Mouse (Mus musculus): ENCODE measurements around the gene Mbnl2.
A peak's percentile ranks its signal among the peaks of the same experiment; 100 is the strongest.

The Mbnl2 gene

GRCm38 (mm10) chr14:120382179-120382578 lies 106.7 kb downstream of the Mbnl2 start:
- DNase-seq (ENCODE audit: low read depth, low spot score), result no peak

DNA sequence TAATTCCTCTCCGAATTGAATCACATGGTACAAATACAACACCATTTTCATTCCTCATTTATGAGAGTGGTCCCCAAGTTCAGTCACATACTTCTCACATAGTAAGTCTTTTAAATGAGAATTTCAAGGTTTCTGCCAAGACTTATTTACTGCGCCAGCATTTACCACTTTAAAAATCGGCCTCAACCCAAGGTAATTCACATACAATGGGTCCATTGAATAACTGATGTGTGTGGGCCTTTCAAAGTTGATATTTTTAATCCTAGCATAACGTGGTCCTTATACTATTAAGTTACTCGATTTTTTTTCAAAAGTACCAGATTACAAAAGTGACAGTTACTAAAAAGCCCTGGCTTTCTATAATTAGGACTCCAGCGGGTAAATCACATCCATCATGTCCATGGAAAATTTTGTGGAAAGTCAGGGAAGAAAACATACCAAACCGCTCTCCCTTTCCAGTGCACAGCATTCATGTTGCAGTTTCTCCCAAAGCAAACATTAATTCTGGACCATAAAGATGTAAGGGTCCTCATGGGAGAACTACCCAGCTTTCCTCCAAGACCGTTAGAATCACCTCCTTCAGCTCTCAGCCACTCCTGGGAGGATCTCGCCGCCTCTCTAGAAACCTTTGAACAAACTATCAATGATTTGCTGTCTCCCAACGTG lies 107.8 kb downstream of the Mbnl2 start:
- no peak for DNase-seq (ENCODE audit: low read depth, low spot score)

GRCm38 (mm10) chr14:120384615-120385014 lies 109.1 kb downstream of the Mbnl2 start:
- no peak for DNase-seq (ENCODE audit: low read depth, low spot score)

DNA sequence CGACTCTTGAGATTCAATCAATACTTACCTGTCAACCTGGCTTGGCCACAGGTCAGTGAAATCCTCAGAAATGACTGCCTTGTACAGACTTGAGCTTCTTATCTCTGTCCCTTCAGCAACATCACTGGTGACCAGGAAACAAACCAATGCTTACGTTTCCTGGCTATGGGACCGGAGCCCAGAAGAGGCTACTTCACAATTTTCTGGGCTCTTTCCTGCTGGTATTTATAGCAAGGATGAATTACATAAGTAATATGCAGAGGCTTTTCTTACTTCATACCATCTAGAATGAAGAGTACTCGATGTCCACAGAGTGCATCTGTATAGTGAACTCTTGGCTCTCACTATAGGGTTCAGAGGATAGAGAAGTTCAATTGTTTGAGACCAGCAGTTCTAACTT lies 111.8 kb downstream of the Mbnl2 start:
- DNase-seq (ENCODE audit: low read depth, low spot score), result no peak

DNA sequence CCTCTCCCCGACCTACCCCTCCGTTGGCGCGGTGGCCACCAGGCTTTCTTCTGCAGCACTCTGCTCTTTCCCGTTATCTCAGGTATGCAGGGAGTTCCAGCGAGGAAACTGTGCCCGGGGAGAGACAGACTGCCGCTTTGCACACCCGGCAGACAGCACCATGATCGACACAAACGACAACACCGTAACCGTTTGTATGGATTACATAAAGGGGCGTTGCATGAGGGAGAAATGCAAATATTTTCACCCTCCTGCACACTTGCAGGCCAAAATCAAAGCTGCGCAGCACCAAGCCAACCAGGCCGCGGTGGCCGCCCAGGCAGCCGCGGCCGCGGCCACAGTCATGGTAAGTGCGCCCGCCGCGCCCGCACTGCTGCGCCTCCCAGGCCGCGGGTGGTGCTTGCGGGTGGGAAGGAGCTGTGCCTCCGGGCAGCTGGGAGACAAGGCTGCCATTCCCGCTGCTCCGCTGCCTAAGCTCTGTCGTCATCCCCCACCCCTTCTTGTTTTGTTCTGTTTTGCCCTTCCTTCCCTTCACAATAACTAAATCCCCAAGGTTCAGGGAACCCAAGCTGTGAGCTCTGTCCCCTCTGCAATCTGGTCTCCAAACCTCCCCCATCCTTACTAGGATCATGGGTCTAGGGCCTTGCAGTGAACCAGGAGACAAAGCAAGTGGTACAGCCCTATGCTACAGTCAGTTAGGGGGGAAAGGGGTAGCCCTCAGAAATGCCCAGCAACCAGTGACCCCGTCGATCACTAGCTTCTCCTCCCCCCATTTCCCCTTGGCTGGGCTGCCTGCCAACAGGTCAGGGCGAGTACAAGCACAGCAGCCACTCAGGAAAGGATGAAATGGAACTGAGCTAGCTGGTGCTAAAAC lies 113.6 kb downstream of the Mbnl2 start:
- DNase-seq (ENCODE audit: low read depth, low spot score), result no peak

DNA sequence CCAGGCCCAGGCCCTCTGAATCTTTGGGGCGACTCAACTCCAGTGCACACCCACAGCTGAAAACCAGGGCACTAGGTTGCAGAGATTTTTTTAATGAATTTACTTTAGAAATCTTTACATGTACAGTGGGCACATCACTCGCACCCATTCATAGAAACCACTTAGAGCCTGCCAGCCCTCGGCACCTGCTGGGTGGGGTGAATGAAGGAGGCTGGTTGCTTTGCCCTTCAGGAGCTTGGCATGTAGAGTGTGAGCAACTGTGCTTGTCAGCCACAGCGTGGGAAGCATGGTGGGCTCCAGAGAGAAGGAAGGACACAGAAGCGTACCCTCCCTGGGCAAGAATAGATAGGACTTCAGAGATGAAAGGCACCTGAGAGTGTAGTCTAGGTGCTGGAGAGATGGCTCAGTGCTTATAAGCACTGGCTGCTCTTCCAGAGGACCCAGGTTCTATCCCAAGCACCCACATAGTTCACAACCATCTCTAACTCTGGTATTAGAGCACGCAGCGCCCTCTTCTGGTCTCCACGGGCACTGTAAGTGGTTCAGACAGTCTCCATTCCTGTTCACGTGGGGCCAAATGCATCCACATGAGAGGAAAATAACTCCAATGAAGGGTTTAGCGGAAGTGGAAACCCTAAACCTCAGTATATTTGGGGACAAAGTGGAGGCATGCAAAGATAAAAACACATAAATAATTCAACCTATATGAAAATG lies 114.9 kb downstream of the Mbnl2 start:
- DNase-seq (ENCODE audit: low read depth, low spot score), result no peak

DNA sequence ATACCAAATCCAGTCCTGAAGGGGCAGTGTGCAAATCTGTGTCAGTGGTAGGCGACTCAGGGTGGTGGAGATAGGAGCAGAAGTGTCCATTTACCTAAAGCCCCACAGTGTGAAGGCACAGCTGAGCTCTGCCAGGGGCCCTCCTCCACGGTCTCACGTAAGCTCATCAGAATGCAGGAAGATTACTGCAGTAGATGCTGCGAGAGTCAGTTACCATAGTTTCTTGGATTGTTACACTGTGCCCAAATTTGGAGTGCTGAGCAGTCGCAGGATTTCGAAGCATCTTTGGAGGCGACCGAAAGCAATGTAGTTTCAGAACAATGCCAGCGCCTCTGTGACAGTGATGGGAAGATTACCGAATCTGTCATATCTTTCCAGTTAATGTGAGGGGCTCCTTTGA lies 116.2 kb downstream of the Mbnl2 start:
- no peak for DNase-seq (ENCODE audit: low read depth, low spot score)

GRCm38 (mm10) chr14:120392441-120392840 lies 117.0 kb downstream of the Mbnl2 start:
- no peak for DNase-seq (ENCODE audit: low read depth, low spot score)

DNA sequence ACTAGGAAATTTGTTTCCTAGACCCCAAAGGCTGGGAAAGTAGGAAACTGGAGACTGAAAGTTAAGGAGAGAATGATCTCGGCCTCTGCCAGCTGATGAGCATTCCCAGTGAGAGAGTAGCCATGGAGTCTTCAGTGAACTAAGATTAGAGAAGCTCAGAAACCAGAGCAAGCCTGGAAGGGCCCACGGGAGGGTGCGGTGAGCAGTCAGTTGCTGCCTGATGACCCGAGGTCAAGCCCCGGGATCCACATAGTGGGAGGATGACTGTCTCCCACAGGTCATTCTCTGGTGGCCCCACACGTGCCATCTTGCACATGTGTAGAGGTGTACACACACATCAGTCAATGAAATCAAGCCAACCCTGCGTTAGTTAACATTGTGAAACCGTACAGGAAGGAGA lies 118.0 kb downstream of the Mbnl2 start:
- DNase-seq (ENCODE audit: low read depth, low spot score), result no peak

GRCm38 (mm10) chr14:120394216-120394615 lies 118.7 kb downstream of the Mbnl2 start:
- no peak for DNase-seq (ENCODE audit: low read depth, low spot score)

DNA sequence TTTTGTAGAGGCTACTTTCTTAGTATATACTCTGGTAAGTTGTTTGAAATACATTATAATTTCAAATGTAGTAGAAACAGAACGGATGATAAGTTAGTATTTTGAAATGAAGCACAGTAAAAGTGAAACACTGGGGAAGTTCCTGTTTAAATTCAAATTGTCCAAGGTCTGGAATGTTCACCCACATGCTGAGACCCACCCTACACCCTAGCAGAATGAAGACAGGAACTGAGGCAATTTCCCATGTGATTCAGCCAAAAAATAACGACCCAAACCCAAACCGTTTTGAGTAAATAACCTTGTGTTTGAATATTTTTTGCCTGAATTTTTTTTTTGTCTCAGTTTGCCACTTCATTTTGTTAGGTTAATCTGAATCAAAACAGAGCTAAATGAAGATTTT lies 119.4 kb downstream of the Mbnl2 start:
- DNase-seq (ENCODE audit: low read depth, low spot score), result no peak

- no peak for DNase-seq (ENCODE audit: low read depth, low spot score)
Observed at GRCm38 (mm10) chr14:120395501-120395900, 120.0 kb downstream of the Mbnl2 start.

DNA sequence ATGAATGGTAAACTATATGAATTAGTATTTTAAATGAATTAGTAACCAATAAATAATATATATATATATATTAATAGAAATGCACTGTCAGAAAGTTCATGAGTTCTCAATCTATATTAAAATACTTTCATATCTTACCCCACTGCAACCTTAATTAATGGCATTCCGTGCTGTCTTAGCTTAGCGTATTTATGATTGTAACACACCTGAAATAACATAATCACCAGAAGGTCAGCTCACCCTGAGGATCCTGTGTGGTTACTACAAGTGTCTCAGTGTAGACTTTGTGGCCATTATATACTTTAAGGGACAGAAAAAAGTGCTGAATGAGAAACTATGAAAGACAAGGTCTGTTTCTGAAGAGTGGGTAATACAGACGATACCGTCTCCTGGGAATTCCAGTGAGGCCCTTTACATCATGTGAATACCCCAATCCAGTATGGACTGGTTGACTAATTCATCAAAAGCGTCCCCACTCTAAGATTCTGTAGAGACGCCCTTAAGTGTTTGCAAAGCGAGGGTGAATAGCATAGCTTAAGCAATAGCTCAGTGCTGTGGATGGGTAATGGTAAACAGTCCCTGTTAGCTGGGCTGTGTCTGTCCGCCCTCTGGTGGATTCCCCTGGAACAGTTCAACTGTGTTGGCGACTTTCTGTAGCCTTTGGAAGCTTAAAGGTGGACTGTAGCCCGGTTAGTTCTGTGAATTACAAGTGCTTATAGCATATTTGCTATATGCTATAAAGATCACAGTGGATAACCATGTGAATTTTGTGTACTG lies 122.6 kb downstream of the Mbnl2 start:
- DNase-seq (ENCODE audit: low read depth, low spot score), result peak; percentile 90

DNA sequence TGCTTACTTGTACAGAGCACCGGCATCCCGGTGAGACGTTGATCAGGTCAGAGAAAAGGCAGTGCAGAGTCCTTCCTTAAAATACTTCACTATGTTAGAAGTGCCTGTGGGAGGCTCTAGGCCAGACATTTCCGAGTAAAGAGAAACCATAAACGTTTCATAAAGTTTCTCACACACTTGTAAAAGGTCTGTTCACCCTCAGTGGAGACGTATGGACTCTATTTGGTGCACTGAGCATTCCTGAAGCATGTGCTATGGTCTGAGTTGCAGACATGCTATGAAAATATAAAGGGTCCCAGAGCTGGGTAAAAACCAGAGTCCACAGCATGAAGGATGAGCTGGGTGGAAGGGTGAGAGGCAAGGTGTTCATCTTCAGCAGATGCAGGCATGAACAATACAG lies 124.1 kb downstream of the Mbnl2 start:
- no peak for DNase-seq (ENCODE audit: low read depth, low spot score)

- DNase-seq (ENCODE audit: low read depth, low spot score), result no peak
Observed at GRCm38 (mm10) chr14:120401158-120401557, 125.7 kb downstream of the Mbnl2 start.

GRCm38 (mm10) chr14:120402715-120403114 lies 127.2 kb downstream of the Mbnl2 start:
- no peak for DNase-seq (ENCODE audit: low read depth, low spot score)

DNA sequence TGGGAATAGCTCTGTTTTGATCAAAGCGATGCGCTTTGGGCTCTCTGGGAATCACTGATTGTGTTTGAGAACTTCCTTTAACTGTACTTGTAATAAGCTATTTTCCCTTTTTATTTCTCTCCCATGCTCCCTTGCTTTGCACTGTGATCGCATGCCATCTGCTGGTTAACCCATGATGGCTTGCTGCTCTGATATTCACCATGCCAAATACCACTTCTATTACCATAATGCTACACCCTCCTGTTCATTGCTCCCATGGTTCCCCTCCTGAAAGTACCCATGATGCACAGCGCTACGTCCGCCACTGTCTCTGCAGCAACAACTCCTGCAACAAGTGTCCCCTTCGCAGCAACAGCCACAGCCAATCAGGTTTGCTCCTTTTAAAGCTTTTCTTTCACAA lies 128.9 kb downstream of the Mbnl2 start:
- no peak for DNase-seq (ENCODE audit: low read depth, low spot score)

DNA sequence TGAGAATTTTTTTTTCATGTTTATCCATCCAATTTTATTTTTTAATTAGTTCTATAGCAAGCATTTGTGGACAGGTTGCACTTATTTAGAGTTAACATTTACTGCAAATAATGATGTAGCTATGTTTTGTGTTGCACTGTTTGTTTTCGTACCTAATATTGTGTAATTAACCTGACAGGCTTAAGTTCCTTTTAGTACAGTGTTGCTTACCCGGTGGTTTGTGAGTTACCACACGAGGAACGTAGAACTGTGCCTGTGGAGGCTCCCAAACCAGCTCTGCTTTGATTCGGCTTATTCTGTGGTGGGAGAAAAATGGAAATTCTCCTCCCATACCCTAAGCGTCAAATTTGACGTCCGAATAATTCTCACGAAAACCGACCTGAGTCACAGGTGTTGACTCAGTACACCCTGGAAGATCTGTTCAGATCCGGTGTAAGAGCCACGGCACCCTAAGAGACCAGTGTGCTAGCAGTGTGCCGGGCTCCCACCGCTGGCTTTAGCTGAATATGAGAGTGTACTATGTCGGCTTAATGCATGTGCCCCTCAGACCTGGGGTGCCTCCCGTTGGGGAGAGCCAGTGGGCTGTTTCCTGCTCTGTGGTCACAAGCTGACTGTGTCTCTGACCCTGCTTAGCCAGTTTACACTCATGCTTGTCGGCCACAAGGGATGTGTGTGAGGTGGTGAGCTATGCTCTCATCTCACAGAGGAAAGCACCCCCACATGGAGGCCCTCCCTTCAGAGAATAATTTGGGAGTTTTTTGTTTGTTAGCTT lies 129.5 kb downstream of the Mbnl2 start:
- DNase-seq (ENCODE audit: low read depth, low spot score), result no peak

- no peak for DNase-seq (ENCODE audit: low read depth, low spot score)
Observed at GRCm38 (mm10) chr14:120405597-120405996, 130.1 kb downstream of the Mbnl2 start.

DNA sequence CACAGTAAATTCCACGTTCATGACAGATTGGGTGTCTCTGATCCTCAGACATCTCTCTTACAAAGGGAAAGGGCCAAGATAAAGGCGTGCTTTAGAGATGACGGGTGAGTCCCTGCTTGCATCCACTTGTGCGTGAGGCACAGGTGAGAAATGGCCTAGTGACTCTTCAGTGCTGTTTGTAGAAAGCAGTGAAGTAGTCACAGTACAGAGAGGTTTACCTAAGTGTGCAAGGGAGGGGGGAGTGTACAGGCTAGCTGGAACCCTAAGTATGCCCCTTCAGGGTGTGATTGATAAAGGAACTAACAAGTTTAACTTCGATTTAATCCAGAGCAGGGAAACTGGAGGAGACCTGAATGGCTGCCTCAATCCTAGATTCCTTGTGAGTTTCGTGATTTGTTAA lies 130.8 kb downstream of the Mbnl2 start:
- DNase-seq (ENCODE audit: low read depth, low spot score), result no peak

DNA sequence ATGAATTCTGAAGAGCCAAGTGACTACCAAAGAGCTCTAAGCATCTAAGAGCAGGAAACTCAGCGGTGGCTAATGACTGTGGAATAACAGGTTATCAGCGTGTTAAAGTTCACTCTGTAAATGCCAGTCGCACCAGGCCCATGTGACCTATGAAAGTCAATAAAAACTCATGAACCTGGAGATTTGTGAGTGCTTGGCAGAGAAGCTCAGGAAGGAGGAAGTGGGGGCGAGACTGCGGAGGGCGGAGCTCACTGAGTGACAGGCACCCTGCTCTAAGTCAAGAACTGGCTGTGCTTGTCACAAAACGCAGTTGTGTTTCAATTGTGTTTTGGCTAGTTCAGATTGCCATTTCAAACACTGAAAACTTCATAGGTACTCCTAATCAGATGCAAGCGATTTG lies 131.4 kb downstream of the Mbnl2 start:
- no peak for DNase-seq (ENCODE audit: low read depth, low spot score)

Data from 3T3-L1 (cell line).